Mouse (Mus musculus) kidney, embryonic 14.5 days (tissue): ENCODE data around the gene Nav2. TPM values are rescaled to one million over a fixed set of nuclear protein-coding genes. Genes with fewer than 3 reads are reported as not detected.

Source experiments
- ATAC-seq: fragments of 200-750 bp; cut with Nextera tagmentation; 2 replicates; pipeline ENCODE4 v1.8.0; 2017; ENCODE audit warnings: moderate number of reproducible peaks, mild to moderate bottlenecking, moderate TSS enrichment, moderate library complexity; ENCODE audit not compliant: low FRiP score, low TSS enrichment
- H3K27ac ChIP-seq: fragments of 300-500 bp; sonication (generic); 2 replicates; pipeline ENCODE4 v1.5.1; 2014; ENCODE audit warnings: low read depth, mild to moderate bottlenecking, low read length, moderate library complexity, mixed read lengths
- H3K27me3 ChIP-seq: fragments of 300-500 bp; sonication (generic); 2 replicates; pipeline ENCODE4 v1.6.1; 2014; ENCODE audit warnings: mild to moderate bottlenecking, low read length; ENCODE audit not compliant: control insufficient read depth, insufficient read depth
- H3K36me3 ChIP-seq: fragments of 300-500 bp; sonication (generic); 2 replicates; pipeline ENCODE4 v1.6.1; 2014; ENCODE audit warnings: low read length, mixed read lengths; ENCODE audit not compliant: control insufficient read depth, insufficient read depth
- H3K4me1 ChIP-seq: fragments of 300-500 bp; sonication (generic); 2 replicates; pipeline ENCODE4 v1.6.1; 2014; ENCODE audit warnings: low read length, mixed read lengths; ENCODE audit not compliant: control insufficient read depth, insufficient read depth
- H3K4me2 ChIP-seq: fragments of 300-500 bp; sonication (generic); replicated peaks from 2 replicates; pipeline ENCODE4 v1.6.1; 2014; ENCODE audit warnings: low read depth, mild to moderate bottlenecking, low read length
- H3K4me3 ChIP-seq: fragments of 300-500 bp; sonication (generic); 2 replicates; pipeline ENCODE4 v1.5.1; 2014; ENCODE audit warnings: mild to moderate bottlenecking, low read length
- H3K9ac ChIP-seq: fragments of 300-500 bp; sonication (generic); 2 replicates; pipeline ENCODE4 v1.6.1; 2014; ENCODE audit warnings: low read depth, mild to moderate bottlenecking, low read length, moderate library complexity
- H3K9me3 ChIP-seq: fragments of 300-500 bp; sonication (generic); 2 replicates; pipeline ENCODE4 v1.6.1; 2016; ENCODE audit warnings: low read length; ENCODE audit not compliant: control insufficient read depth
- WGBS: fragments of 180-500 bp; shearing (Covaris S2); extraction: QIAGEN DNeasy Blood & Tissue Kit; methylation state at CpG from one replicate; pipeline ENCODE4 v1.1.7; 2014; 5-methylcytosine and 5-hydroxymethylcytosine counted together
- polyA plus RNA-seq: library from polyadenylated mRNA; unstranded; fragments of >200 nt; fragmentation: Nextera tagmentation; extraction: Ambion mirVana; gene quantifications from 2 replicates; pipeline ENCODE4 v1.2.1, GENCODE M21; 2014

The Nav2 gene
- polyA plus RNA-seq, 1 experiment from 2014 or later, result 49.2 TPM

DNA sequence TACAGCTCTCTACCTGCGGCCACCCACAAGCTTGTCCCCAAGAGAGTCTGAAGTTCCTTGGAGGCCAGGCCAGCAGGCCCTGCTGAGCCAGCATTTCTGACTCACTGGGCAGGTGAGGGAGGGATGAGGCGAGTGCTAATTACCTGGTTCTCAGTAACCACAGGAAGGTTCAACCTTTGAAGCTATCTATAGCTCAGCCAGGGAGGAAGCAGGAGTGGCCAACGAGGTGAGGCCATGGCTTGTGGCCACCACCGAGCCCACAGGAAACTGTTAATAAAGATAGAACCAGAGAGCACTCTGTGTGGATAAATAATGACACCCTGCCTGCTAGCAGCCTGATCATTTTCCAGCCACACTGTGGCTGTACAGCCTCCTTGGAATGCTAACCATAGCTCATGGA lies 294.5 kb downstream of the Nav2 start:
- Histone ChIP-seq H3K9me3 (no peaks in the 10 kb centered on the region), H3K9ac (no peak overlapping the region), H3K4me3 (no peak overlapping the region), H3K4me2 (no peak overlapping the region), H3K27me3 (no peaks in the 10 kb centered on the region; the same call in 1 of the 2 replicates), H3K27ac (no peak overlapping the region), H3K4me1 (no peaks in the 10 kb centered on the region), H3K36me3 (no peaks in the 10 kb centered on the region)
- 53% methylated on average over 4 of the region's 4 CpGs for WGBS
- ATAC-seq, result no peak

DNA sequence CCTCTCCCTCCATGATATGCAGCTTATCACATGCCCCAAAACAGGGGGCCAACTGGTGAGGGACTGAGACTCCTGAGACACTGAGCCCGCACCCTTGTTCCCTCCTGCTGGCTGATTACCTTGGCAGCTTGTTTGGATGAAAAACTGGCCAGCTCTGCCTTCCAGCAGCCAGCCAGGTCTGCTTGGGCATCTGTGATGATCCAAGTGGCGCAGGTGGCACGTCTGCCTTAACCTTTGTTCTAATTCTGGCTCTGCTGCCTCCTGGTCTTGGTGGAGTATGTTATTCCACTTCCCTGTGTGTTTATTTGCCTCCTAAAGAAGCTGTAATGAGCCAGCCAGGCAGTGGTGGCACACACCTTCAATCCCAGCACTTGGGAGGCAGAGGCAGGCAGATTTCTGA lies 296.3 kb downstream of the Nav2 start:
- H3K36me3 ChIP-seq, result no peaks in the 10 kb centered on the region
- no peak overlapping the region for H3K4me2 ChIP-seq
- H3K9ac ChIP-seq, result no peak overlapping the region
- no peak overlapping the region for H3K27ac ChIP-seq
- no peak for ATAC-seq
- no peak overlapping the region for H3K4me3 ChIP-seq
- no peaks in the 10 kb centered on the region for H3K9me3 ChIP-seq
- WGBS, result 87% methylated on average over 3 of the region's 3 CpGs
- no peaks in the 10 kb centered on the region for H3K4me1 ChIP-seq
- no peaks in the 10 kb centered on the region for H3K27me3 ChIP-seq

DNA sequence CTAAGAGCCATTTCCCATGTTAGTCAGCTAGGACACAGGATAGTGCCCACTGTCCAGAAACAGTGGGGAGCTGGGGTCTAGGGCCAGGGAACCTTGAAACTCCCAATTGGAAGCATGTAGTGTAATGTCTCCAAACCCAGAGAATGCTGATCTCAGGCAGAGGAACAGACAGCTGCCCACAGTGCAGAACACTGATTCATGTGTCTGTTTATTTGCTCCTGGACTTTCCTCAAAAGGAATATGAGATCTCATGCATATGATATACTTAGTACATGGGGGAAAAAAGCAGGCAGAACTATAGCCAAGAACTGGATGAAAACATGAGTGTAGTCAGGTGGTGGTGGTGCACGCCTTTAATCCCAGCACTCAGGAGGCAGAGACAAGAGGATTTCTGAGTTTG lies 297.0 kb downstream of the Nav2 start:
- Histone ChIP-seq H3K27ac (no peak overlapping the region), H3K4me3 (no peak overlapping the region), H3K9ac (no peak overlapping the region), H3K36me3 (no peaks in the 10 kb centered on the region), H3K27me3 (no peaks in the 10 kb centered on the region), H3K9me3 (no peaks in the 10 kb centered on the region), H3K4me1 (no peaks in the 10 kb centered on the region), H3K4me2 (no peak overlapping the region)
- WGBS, result 97% methylated on average over 1 of the region's 1 CpGs
- no peak for ATAC-seq

DNA sequence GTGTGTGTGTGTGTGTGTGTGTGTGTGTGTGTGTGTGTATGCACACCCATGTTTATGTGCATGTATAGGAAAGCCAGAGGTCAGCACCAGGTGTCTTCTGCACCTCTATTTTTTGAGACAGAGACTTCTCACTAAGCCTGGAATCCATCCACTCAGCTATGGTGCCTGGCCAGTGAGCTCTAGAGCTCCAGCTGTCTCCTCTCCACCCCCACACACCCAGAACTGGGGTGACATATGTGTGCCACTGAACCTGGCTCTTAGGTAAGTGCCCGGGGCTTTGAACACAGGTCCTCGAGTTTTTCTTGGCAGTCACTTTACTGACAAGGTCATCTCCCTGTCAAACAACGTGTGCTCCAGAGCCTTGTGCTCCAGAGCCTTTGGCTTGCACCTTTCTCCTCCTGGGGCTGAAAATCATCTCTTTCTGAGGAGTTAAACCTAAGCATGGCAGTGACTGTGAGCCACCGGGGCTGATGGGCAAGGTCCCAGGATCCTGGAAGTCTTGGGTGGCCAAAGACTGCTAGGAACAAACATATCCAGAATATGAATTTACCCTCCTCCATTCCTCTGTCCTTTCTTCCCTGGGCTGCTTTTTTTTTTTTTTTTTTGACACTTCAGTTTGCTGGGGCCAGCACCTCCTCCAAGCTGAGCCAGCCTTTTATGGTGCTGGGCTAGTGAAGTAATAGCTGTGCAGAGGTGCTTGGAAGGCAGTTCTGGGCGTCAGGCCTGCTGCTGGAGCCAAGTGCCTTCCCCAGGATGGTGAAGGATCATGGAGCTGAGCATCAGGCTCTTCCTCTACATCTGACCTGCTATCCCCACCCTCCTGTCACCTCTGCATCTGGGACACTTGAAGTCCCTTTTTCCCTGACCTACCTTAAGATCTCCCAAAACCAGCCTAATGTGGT lies 298.5 kb downstream of the Nav2 start:
- H3K4me2 ChIP-seq, result no peak overlapping the region
- H3K4me1 ChIP-seq, result no peaks in the 10 kb centered on the region
- no peak overlapping the region for H3K4me3 ChIP-seq
- H3K9ac ChIP-seq, result no peak overlapping the region
- H3K27me3 ChIP-seq, result no peaks in the 10 kb centered on the region
- H3K36me3 ChIP-seq, result no peaks in the 10 kb centered on the region
- H3K27ac ChIP-seq, result no peak overlapping the region
- 65% methylated on average over 5 of the region's 5 CpGs for WGBS
- ATAC-seq, result no peak
- no peaks in the 10 kb centered on the region for H3K9me3 ChIP-seq

DNA sequence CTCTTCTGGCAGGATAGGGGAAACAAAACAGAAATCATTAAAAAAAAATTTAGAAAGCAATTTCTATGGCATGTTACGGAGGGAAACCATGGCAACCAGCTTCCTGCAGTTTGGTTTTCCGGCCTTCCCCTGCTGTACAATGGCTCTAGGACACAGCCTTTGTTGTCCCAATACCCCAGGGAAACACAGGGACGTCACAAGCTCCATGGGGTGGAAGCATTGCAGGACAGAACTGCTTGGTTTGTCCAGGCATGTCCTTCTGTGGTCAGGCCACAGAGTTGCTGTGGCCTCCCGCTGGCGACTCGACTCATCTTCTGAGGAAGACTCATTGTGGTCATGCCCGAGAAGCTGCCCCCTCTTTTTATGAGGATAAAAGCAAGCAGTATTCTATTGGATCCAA lies 301.0 kb downstream of the Nav2 start:
- Histone ChIP-seq H3K4me1 (no peaks in the 10 kb centered on the region), H3K9me3 (no peaks in the 10 kb centered on the region), H3K4me2 (no peak overlapping the region), H3K9ac (no peak overlapping the region), H3K27me3 (no peaks in the 10 kb centered on the region), H3K36me3 (no peaks in the 10 kb centered on the region), H3K4me3 (no peak overlapping the region), H3K27ac (no peak overlapping the region)
- no peak for ATAC-seq
- WGBS, result 75% methylated on average over 7 of the region's 7 CpGs

DNA sequence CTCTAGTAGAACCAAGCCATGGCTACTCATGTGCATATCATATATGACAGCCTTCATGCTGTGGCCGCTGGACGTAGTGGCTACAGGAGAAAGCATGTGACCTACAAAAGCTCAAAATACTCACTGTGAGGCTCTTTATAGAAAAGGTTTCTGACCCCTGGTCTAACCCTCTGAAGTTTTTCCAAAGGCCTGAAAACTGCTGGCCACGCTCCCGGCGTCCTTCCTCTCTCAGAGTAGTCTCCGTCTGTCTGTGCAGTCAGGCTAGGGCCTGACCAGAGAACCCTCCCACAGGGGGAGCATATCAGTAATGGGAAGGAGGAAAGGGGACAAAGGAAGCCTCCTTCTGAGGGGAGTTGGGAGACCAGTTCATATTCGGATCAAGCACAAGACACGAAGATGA lies 302.2 kb downstream of the Nav2 start:
- H3K27me3 ChIP-seq, result no peaks in the 10 kb centered on the region
- H3K4me2 ChIP-seq, result no peak overlapping the region
- no peak overlapping the region for H3K9ac ChIP-seq
- no peaks in the 10 kb centered on the region for H3K4me1 ChIP-seq
- WGBS, result 81% methylated on average over 8 of the region's 8 CpGs
- no peaks in the 10 kb centered on the region for H3K36me3 ChIP-seq
- no peak for ATAC-seq
- H3K4me3 ChIP-seq, result no peak overlapping the region
- H3K27ac ChIP-seq, result no peak overlapping the region
- no peaks in the 10 kb centered on the region for H3K9me3 ChIP-seq

DNA sequence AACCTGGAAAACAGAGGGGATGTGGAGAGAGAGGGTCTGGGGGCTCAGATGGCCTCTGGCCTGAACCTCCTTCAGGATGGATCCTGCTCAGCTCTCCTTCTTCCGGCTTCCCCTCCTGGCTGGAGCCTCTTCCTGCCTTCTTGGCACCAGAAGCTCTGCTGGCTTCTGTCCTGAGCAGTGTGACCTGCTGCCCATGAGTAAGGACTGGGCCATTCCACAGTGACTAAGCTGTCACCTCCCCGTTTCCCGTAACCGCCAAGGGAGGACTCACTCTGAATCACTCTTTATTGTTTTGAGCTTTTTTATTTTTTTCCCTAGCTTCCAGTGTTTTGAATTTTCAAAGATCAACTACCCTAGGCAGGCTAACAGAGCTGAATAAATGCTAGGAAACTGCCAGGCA lies 304.5 kb downstream of the Nav2 start:
- Histone ChIP-seq H3K4me1 (no peaks in the 10 kb centered on the region), H3K9ac (no peak overlapping the region), H3K36me3 (no peaks in the 10 kb centered on the region), H3K4me2 (no peak overlapping the region), H3K27ac (no peak overlapping the region), H3K27me3 (no peaks in the 10 kb centered on the region), H3K9me3 (no peaks in the 10 kb centered on the region), H3K4me3 (no peak overlapping the region)
- ATAC-seq, result no peak
- 69% methylated on average over 4 of the region's 4 CpGs for WGBS

DNA sequence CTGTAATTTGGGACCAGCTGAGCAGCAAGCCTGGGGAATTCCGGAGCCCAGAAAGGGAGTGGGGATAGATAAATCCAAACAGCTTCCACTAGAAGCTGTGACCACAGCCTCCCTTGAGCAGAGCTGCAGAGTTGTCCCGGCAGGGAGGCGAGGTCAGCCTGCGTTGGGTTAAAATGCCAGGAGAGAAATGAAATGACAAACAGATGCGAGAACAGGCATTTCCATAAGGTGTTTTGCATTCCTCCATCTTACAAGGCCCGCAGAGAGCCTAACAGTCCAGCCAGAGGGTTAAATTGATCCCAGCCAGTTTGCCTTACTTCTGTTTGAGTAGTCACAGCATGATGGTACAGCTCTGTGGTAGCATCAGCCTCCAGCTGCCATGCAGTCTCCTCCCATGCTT lies 309.3 kb downstream of the Nav2 start:
- no peak for ATAC-seq
- no peak overlapping the region for H3K27ac ChIP-seq
- no peaks in the 10 kb centered on the region for H3K4me1 ChIP-seq
- no peak overlapping the region for H3K4me2 ChIP-seq
- H3K36me3 ChIP-seq, result no peaks in the 10 kb centered on the region
- WGBS, result 76% methylated on average over 6 of the region's 6 CpGs
- H3K4me3 ChIP-seq, result no peak overlapping the region
- H3K9ac ChIP-seq, result no peak overlapping the region
- no peaks in the 10 kb centered on the region; the same call in 1 of the 2 replicates for H3K9me3 ChIP-seq
- H3K27me3 ChIP-seq, result no peaks in the 10 kb centered on the region

DNA sequence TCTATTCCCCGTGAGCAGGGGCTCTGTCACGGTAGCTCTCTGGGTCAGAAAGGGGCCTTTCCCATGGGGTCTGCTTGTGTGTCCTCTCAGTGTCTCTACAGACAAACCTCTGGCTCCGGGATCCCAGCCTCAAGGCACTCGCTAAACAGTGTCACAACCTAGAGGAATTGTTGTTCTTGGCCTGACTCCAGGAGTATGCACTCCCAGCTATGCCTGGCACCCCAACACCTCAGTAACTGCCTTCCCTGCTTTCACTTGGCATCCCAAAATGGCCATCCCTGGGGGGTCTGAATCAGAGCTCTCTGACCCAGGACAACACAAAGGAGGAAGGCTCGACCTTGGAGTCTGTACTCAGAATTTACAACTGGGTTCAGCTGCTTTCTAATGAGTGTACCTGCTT lies 317.2 kb downstream of the Nav2 start:
- no peaks in the 10 kb centered on the region; the same call in 1 of the 2 replicates for H3K9me3 ChIP-seq
- H3K36me3 ChIP-seq, result no peaks in the 10 kb centered on the region
- 0 out of 2 replicates have a peak, but pooled peaks have one; percentile 52 for ATAC-seq
- no peak overlapping the region for H3K9ac ChIP-seq
- H3K27me3 ChIP-seq, result no peaks in the 10 kb centered on the region
- H3K4me3 ChIP-seq, result no peak overlapping the region
- WGBS, result 71% methylated on average over 5 of the region's 5 CpGs
- H3K27ac ChIP-seq, result no peak overlapping the region
- no peak overlapping the region for H3K4me2 ChIP-seq
- no peaks in the 10 kb centered on the region for H3K4me1 ChIP-seq
